Mouse (Mus musculus) liver, postnatal 0 days (tissue): ENCODE measurements around the gene Tspan4.

Source experiments
- CTCF ChIP-seq: sonication (generic); IDR thresholded peaks from 2 replicates; pipeline ENCODE4 v1.5.1; 2016; ENCODE audit warnings: antibody characterized with exemption, low read depth
- EP300 ChIP-seq: IDR thresholded peaks from 2 replicates; pipeline ENCODE4 v1.6.1; 2016; ENCODE audit warnings: antibody characterized with exemption, low read depth, mild to moderate bottlenecking

DNA sequence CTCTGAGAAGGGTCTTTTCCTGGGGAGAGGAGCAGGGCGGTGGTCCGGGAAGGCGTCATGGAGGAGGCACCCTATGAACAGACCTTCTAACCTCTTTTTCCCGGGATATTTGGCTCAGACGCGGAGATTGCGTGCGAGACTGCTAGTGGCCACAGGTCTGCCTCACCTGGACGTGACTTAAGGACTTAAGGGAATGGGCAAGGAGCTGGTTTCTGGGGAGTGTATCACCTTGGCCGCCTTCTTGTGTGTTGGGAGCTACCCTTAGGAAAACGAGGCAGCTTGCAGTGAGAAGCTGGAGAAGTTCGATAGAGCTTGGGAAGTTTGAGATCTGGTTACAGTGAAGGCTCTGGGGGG is 742 bp downstream of the Tspan4 start:
- TF ChIP-seq CTCF (no peak), EP300 (no peak)
